ENCODE assay signal across 7 mouse cellular contexts in genomic region chr16:10867904-10868440, GRCm38 (mm10). TPM values are rescaled to one million over a fixed set of nuclear protein-coding genes. Genes with fewer than 3 reads are reported as not detected.
DNase-seq lines count a peak whose midpoint lies in the region; ATAC-seq and TF ChIP-seq lines count a peak whose summit lies in the region.

No protein-coding gene starts in this region.

- H3K27me3 ChIP-seq in midbrain, embryonic 11.5 days (ENCODE audit: control insufficient read depth, insufficient read depth, low read length): no peaks in the 10 kb centered on the region
- no peaks in the 10 kb centered on the region for H3K27me3 ChIP-seq in midbrain, embryonic 15.5 days (replicated peaks)

- no peaks in the 10 kb centered on the region for H3K9me3 ChIP-seq in midbrain, embryonic 11.5 days (ENCODE audit: control insufficient read depth, low read length)
- no peaks in the 10 kb centered on the region for H3K9me3 ChIP-seq in midbrain, embryonic 15.5 days

- no peaks in the 10 kb centered on the region for H3K36me3 ChIP-seq in midbrain, embryonic 11.5 days (ENCODE audit: control insufficient read depth, insufficient read depth, low read length)
- no peaks in the 10 kb centered on the region for H3K36me3 ChIP-seq in midbrain, embryonic 15.5 days (replicated peaks)

- no peaks in the 10 kb centered on the region for H3K4me1 ChIP-seq in midbrain, embryonic 11.5 days (ENCODE audit: control insufficient read depth, insufficient read depth, low read length)
- no peaks in the 10 kb centered on the region for H3K4me1 ChIP-seq in midbrain, embryonic 15.5 days
- no peaks in the 10 kb centered on the region for H3K4me1 ChIP-seq in lung, adult 2 months (ENCODE audit: control insufficient read depth, insufficient read depth, low read length)

- no peak for ATAC-seq in midbrain, embryonic 11.5 days (ENCODE audit: low FRiP score)
- ATAC-seq in midbrain, embryonic 15.5 days (replicated peaks): no peak
- ATAC-seq in inflammation-experienced regulatory T-cells, adult 6 months: peak; percentile 50

- DNase-seq in midbrain, embryonic 11.5 days (ENCODE audit: low spot score, missing footprints): peak; percentile 97
- DNase-seq in ZHBTc4 (ENCODE audit: low read depth, low spot score): peak; percentile 57
- DNase-seq in cerebellum, postnatal 36 days: peak; percentile 78 to 85
- DNase-seq in lung, adult 2 months: peak; percentile 73
- DNase-seq in spleen, adult 12 weeks (ENCODE audit: low spot score): peak; percentile 45

- no peak overlapping the region for H3K4me3 ChIP-seq in midbrain, embryonic 11.5 days (ENCODE audit: low read depth, low read length)
- no peak overlapping the region for H3K4me3 ChIP-seq in midbrain, embryonic 15.5 days
- H3K4me3 ChIP-seq in lung, adult 2 months (replicated peaks; ENCODE audit: extremely low read depth, low read depth, low read length): no peak overlapping the region

- no peak overlapping the region for H3K4me2 ChIP-seq in midbrain, embryonic 11.5 days
- no peak overlapping the region for H3K4me2 ChIP-seq in midbrain, embryonic 15.5 days

- no peak overlapping the region for H3K9ac ChIP-seq in midbrain, embryonic 11.5 days (ENCODE audit: low read length)
- H3K9ac ChIP-seq in midbrain, embryonic 15.5 days: no peak overlapping the region

- 33% methylated on average over 11 of the region's 11 CpGs for WGBS in midbrain, embryonic 11.5 days
- whole genome bisulfite sequencing in midbrain, embryonic 15.5 days: 32% methylated on average over 11 of the region's 11 CpGs
- WGBS in lung, adult 2 months: 45% methylated on average over 11 of the region's 11 CpGs

- H3K27ac ChIP-seq in midbrain, embryonic 11.5 days (ENCODE audit: low read depth, low read length): no peak overlapping the region
- no peak overlapping the region for H3K27ac ChIP-seq in midbrain, embryonic 15.5 days

- TF ChIP-seq POLR2A in lung, adult 2 months (IDR thresholded peaks at IDR 0.05; ENCODE audit: borderline replicate concordance, extremely low read depth, low read depth, low read length): no peak

- TF ChIP-seq CTCF in lung, adult 2 months (IDR thresholded peaks at IDR 0.05; ENCODE audit: insufficient read depth, low read length): peak; percentile 96

RNA-seq across cellular contexts. Expression of gene Rmi2, which starts 33.1 kb away (rescaled TPM):
- 2.3 and 2.9 TPM in 2 replicates for polyA plus RNA-seq in midbrain, embryonic 11.5 days (2014; fragmentation: Nextera tagmentation; extraction: Ambion mirVana)
- polyA plus RNA-seq in midbrain, embryonic 15.5 days (2015; fragmentation: Nextera tagmentation; extraction: Ambion mirVana): 0.31 and 0.46 TPM in 2 replicates
- 1 to 10 TPM; 1.2 to 1.4 (median 1.2) TPM for polyA plus RNA-seq in inflammation-experienced regulatory T-cells, adult 6 months (2017; shearing (Covaris generic))
- 0.38 and 1.0 TPM in 2 replicates for polyA plus RNA-seq in lung, adult 2 months (2012; rRNA removed)

RNA-seq across cellular contexts. Expression of gene Gm11172, which starts 55.3 kb away (rescaled TPM):
- not detected in 2 replicates for polyA plus RNA-seq in midbrain, embryonic 11.5 days (2014; fragmentation: Nextera tagmentation; extraction: Ambion mirVana)
- polyA plus RNA-seq in midbrain, embryonic 15.5 days (2015; fragmentation: Nextera tagmentation; extraction: Ambion mirVana): not detected in 2 replicates
- polyA plus RNA-seq in inflammation-experienced regulatory T-cells, adult 6 months (2017; shearing (Covaris generic)): not detected
- not detected in 2 replicates for polyA plus RNA-seq in lung, adult 2 months (2012; rRNA removed)

Comparison
In these comparisons a context has a peak if more than half of its experiments do, and no peak if none do; other contexts are left out.
1. DNase-seq: peak in every context shown above with its lines; median percentile 97 in midbrain, embryonic 11.5 days; 82 in cerebellum, postnatal 36 days; 73 in lung, adult 2 months; 57 in ZHBTc4; 45 in spleen, adult 12 weeks.